Mouse (Mus musculus): ENCODE data around the gene Aldh3a2. TPM values are rescaled to one million over a fixed set of nuclear protein-coding genes. Genes with fewer than 3 reads are reported as not detected.
"Not testable (repeated sequence)": the region's sequence is repeated elsewhere in the genome, so short reads cannot be mapped to it uniquely, and the experiment has no call there.

Gene Aldh3a2
- total and polyA plus RNA-seq, 3 experiments: 19.5 to 28.4 (median 26.3) TPM

DNA sequence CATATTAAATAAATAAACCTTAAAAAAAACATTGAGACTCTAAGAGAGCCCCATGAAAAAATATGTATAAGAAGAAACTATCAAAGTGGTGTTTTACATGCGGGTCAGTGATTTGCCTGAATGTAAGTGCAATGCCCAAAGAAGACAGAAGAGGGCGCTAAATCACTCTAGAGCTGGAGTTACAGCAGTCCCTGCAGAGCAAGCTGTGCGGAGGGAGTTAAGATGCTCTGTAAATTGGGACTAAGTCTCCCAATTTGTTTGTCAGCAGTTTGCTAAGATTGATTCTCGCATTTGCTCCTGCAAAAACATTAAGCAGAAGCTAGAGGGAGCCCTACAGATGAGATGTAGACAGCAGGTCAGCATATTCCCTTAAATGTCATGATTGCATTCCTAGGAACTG lies 38.1 kb upstream of the Aldh3a2 start:
- no peaks in the 10 kb centered on the region for H3K9me3 ChIP-seq (replicated peaks; ENCODE audit: low read length)
- no peak overlapping the region for H3K4me3 ChIP-seq (replicated peaks in 1 of 3; ENCODE audit: low read depth in 2 of 3, low read length in 2 of 3, poor library complexity in 1 of 3)
- H3K79me2 ChIP-seq (replicated peaks; ENCODE audit: control insufficient read depth, extremely low read depth, insufficient read depth, poor library complexity, severe bottlenecking): no peaks in the 10 kb centered on the region
- dilution Hi-C loops (cut with MboI; ENCODE audit: extremely low pct_ligation_motif_present, extremely low pct_unique_long_range_greater_than_20kb, low sequenced_read_pairs) (no loop called here), in situ Hi-C loops (cut with MboI; ENCODE audit: low pct_ligation_motif_present, low pct_unique_long_range_greater_than_20kb, low sequenced_read_pairs) (no loop called here)
- peak; percentile 65 to 73 for TF ChIP-seq CTCF (conservative IDR thresholded peaks at IDR 0.05 in 1 of 2, IDR thresholded peaks at IDR 0.05 in 1 of 2; ENCODE audit: low read depth in 2 of 2, low read length in 2 of 2)
- no peak for TF ChIP-seq MEF2A (IDR thresholded peaks at IDR 0.05; ENCODE audit: borderline replicate concordance, low read depth, low read length)
- TF ChIP-seq RAD21 (IDR thresholded peaks at IDR 0.05; ENCODE audit: low read depth, low read length): peak; percentile 51
- peak; percentile 37 for TF ChIP-seq SMC3 (IDR thresholded peaks at IDR 0.05; ENCODE audit: low read depth, low read length)
- H3K27ac ChIP-seq (ENCODE audit: insufficient read depth, low read depth): no peak overlapping the region
- peaks cover 0 to 4% of the 10 kb centered on the region in 2 experiments for H3K36me3 ChIP-seq (replicated peaks in 1 of 2; ENCODE audit: control insufficient read depth in 1 of 2, insufficient read depth in 1 of 2, low read length in 1 of 2)
- H3K27me3 ChIP-seq (replicated peaks): peaks cover 2% of the 10 kb centered on the region
- H3K4me2 ChIP-seq (ENCODE audit: insufficient read depth, low read depth, poor library complexity, severe bottlenecking): no peak overlapping the region
- DNase-seq (ENCODE audit: extremely low read depth): peak; percentile 64
- peaks cover 7 to 19% of the 10 kb centered on the region in 2 experiments; a peak in 3 of 4 replicates for H3K4me1 ChIP-seq (ENCODE audit: control insufficient read depth in 1 of 2, insufficient read depth in 2 of 2)
- no peak overlapping the region for H3K9ac ChIP-seq (ENCODE audit: insufficient read depth, low read depth)

- DNase-seq (ENCODE audit: extremely low read depth); H3K4me3 ChIP-seq (replicated peaks in 1 of 3; ENCODE audit: low read depth in 2 of 3, low read length in 2 of 3, poor library complexity in 1 of 3); H3K27ac ChIP-seq (ENCODE audit: insufficient read depth, low read depth); H3K9me3 ChIP-seq (replicated peaks; ENCODE audit: low read length); H3K9ac ChIP-seq (ENCODE audit: insufficient read depth, low read depth); H3K4me2 ChIP-seq (ENCODE audit: insufficient read depth, low read depth, poor library complexity, severe bottlenecking); dilution Hi-C loops (cut with MboI; ENCODE audit: extremely low pct_ligation_motif_present, extremely low pct_unique_long_range_greater_than_20kb, low sequenced_read_pairs); H3K27me3 ChIP-seq (replicated peaks); in situ Hi-C loops (cut with MboI; ENCODE audit: low pct_ligation_motif_present, low pct_unique_long_range_greater_than_20kb, low sequenced_read_pairs); H3K36me3 ChIP-seq (replicated peaks in 1 of 2; ENCODE audit: control insufficient read depth in 1 of 2, insufficient read depth in 1 of 2, low read length in 1 of 2); H3K79me2 ChIP-seq (replicated peaks; ENCODE audit: control insufficient read depth, extremely low read depth, insufficient read depth, poor library complexity, severe bottlenecking): not testable (repeated sequence)
- H3K4me1 ChIP-seq (ENCODE audit: control insufficient read depth in 1 of 2, insufficient read depth in 2 of 2): peaks cover under 1 to 11% of the 10 kb centered on the region in 2 experiments; a peak in 2 of 4 replicates
These were observed 37.3 kb upstream of the Aldh3a2 start for GRCm38 (mm10) chr11:61304535-61304934.

DNA sequence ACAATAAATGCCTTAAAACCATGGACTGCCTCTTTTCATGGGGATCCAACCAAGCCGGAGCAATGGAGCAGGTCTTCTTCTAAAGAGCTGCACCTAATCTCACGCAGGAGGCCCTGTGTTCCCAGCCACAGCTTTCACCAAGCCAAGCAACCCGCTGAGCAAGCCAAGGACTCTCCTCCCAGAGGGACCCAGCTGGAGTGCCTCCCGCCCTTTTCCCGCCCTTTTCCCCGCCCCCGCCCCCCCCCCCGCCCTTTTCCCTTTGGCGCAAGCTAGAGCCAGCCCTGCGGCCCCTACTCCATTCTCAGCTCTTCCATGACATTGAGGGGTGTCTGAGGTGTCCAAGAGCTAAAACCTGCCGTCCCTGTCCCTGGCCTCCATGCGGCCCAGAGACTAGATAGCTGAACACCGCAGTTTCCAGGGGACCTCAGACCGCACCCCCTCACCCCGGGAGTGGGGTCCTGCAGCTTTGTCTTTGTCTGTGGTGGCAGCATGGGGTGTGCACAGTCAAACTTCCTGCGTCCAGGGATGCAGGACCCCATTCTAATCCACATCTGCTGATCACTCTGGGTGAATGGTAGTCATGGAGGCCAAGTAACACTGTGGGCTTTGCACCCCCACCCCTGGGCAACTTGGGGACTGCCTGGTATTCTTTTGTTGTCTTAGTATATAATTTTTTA lies 33.6 kb upstream of the Aldh3a2 start:
- no peak for DNase-seq (ENCODE audit: extremely low read depth)
- H3K27ac ChIP-seq (ENCODE audit: insufficient read depth, low read depth): no peak overlapping the region
- in situ Hi-C loops (cut with MboI; ENCODE audit: low pct_ligation_motif_present, low pct_unique_long_range_greater_than_20kb, low sequenced_read_pairs) (no loop called here), dilution Hi-C loops (cut with MboI; ENCODE audit: extremely low pct_ligation_motif_present, extremely low pct_unique_long_range_greater_than_20kb, low sequenced_read_pairs) (no loop called here)
- H3K27me3 ChIP-seq (replicated peaks): peaks cover 2% of the 10 kb centered on the region
- H3K9ac ChIP-seq (ENCODE audit: insufficient read depth, low read depth): no peak overlapping the region
- H3K4me3 ChIP-seq (replicated peaks in 1 of 3; ENCODE audit: low read depth in 2 of 3, low read length in 2 of 3, poor library complexity in 1 of 3): no peak overlapping the region
- H3K36me3 ChIP-seq (replicated peaks in 1 of 2; ENCODE audit: control insufficient read depth in 1 of 2, insufficient read depth in 1 of 2, low read length in 1 of 2): peaks cover 0 to 3% of the 10 kb centered on the region in 2 experiments
- H3K4me2 ChIP-seq (ENCODE audit: insufficient read depth, low read depth, poor library complexity, severe bottlenecking): no peak overlapping the region
- H3K79me2 ChIP-seq (replicated peaks; ENCODE audit: control insufficient read depth, extremely low read depth, insufficient read depth, poor library complexity, severe bottlenecking): no peaks in the 10 kb centered on the region
- H3K4me1 ChIP-seq (ENCODE audit: control insufficient read depth in 1 of 2, insufficient read depth in 2 of 2): peaks cover 3 to 19% of the 10 kb centered on the region in 2 experiments; a peak in 3 of 4 replicates
- H3K9me3 ChIP-seq (replicated peaks; ENCODE audit: low read length): no peaks in the 10 kb centered on the region
- TF ChIP-seq ZNF384 (IDR thresholded peaks at IDR 0.05; ENCODE audit: low read depth, low read length) (no peak), POLR2A (IDR thresholded peaks at IDR 0.05; ENCODE audit: low read depth, low read length) (no peak), TBP (conservative IDR thresholded peaks at IDR 0.05; ENCODE audit: low read depth, low read length) (no peak), SMC3 (IDR thresholded peaks at IDR 0.05; ENCODE audit: low read depth, low read length) (no peak), JUN (IDR thresholded peaks at IDR 0.05; ENCODE audit: insufficient read depth, low read depth, low read length) (no peak), ZC3H11A (IDR thresholded peaks at IDR 0.05; ENCODE audit: low read depth, low read length) (no peak), JUND (conservative IDR thresholded peaks at IDR 0.05; ENCODE audit: low read depth, low read length) (no peak), TCF12 (IDR thresholded peaks at IDR 0.05; ENCODE audit: low read depth, low read length) (no peak), NRF1 (IDR thresholded peaks at IDR 0.05; ENCODE audit: low read depth, low read length) (no peak), KAT2A (IDR thresholded peaks at IDR 0.05; ENCODE audit: insufficient replicate concordance, low read length) (no peak), MEF2A (IDR thresholded peaks at IDR 0.05; ENCODE audit: borderline replicate concordance, low read depth, low read length) (no peak)
